Mouse (Mus musculus) thymus, postnatal 36 days (tissue): ENCODE measurements around the gene Epb41l3.
A peak's percentile ranks its signal among the peaks of the same experiment; 100 is the strongest.
"Not testable (repeated sequence)": the region's sequence is repeated elsewhere in the genome, so short reads cannot be mapped to it uniquely, and the experiment has no call there.

Experiments used
- DNase-seq, 2 experiments: peaks; one replicate each; pipeline ENCODE4 v3.0.0; 2022; ENCODE audit warnings: mixed read lengths in 2 of 2

Gene Epb41l3

GRCm38 (mm10) chr17:69109216-69109615, 33.7 kb downstream of the Epb41l3 start:
- no peak for DNase-seq

DNA sequence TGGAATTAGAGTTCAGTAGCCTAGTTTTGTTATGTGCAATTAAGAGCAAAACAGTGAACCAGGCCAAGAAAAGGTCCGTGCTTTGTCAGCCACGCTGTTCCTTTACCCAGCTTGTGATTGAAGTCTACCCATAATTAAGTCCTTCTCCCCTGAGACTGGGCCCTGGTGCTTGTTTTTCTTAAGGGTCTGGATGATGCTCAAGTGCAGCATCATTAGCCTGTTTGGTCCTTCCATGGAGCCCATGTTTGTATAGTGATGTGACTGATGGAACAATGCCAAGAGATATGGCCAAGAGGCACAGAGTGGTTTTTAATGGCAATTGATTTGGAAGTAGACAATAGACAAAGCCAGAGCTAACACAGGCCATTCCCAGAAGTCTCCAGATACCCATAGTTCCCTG, 36.7 kb downstream of the Epb41l3 start:
- no peak for DNase-seq

DNA sequence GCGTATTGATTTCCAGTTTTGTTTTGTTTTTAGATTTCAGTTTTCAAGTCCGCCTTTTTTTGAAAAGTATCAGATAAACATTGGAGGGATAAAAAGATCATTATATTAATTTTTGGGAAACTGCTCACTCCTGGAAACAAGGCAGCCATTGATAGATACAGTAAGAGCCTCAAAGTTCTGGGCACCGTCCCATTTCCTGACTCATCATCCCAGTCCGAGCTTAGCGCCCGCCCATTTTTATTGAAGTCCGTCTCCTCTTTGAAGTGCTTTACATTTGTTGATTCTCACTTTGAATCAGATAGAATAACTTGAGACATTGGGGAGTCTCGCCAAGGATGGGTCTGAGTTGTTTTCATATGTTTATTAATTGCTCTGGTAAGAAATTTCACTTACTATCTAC, 43.7 kb downstream of the Epb41l3 start:
- no peak for DNase-seq

DNA sequence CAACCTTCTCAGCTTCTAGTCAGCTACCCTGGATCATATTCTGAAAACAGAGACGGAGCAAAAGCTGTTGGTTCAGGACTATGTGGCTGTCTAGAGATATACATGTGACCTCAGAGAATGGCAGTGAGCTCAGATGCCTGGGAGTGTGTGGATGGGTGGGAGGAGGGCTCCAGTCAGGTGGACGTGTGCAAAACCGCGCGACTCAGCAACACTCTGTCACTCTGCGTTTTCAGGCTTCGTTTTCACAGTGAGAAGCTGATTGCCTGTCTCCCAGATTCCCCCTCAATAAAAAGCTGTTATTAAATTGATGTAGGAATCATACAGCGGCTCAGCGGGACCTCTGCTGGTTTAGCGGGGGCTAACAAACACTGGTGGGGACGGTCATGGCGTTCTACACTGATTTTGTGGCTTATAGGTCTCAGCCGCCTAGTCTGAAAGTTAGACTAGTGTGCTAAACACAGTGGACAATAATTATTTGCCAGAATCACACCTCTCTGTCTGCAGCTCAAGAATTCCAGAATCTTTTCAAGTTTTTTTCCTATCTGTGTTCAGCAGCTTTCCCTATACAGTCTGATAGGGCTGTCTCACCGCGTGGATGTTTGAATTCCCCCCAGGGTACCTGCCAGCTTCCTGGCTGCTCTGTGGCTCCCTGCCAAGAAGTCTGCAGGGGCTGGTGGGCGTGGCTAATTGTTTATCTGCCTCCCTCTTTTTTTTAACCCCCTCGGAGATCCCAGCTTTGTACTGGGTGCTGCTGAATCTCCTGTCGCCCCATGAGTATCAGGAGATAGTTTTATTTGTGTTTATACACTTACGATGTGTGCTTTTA, 45.3 kb downstream of the Epb41l3 start:
- DNase-seq = no peak

DNA sequence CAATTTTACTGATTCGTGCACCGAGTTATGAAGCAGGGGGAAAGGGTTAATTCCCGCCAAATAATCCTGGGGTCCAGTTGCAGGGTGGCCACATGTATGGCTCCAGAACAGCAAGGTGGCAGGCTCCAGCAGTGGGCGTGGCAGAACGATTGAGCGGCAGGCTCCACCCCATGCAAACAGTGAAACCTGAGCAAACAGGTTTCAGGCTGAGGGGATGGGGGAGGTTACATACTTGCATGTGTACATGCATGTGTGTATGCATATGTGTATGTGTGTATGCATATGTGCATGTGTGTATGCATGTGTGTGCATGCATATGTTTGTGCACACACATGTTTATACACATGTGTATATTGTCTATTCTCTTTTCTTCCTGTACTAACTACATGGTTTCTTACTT, 46.9 kb downstream of the Epb41l3 start:
- DNase-seq = not testable (repeated sequence)

DNA sequence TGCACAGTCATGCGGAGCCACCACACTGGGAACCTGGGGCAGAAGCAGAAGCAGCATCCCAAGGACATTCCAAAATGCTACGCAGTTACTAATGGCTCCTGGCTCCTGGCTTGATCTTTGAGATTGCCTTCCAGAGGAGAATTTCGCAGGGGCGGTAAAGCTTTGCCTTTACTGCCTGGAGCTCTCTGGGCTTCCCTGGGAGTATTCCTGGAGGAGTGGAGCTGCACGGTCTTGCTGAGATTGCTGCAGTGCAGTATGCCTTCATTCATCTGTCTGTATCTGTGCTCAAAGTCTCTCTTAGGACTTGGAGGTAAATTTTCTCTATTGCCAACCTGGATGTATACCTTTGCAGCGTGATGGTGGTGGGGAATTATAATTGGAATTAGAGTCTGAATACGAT, 52.0 kb downstream of the Epb41l3 start:
- DNase-seq = no peak

DNA sequence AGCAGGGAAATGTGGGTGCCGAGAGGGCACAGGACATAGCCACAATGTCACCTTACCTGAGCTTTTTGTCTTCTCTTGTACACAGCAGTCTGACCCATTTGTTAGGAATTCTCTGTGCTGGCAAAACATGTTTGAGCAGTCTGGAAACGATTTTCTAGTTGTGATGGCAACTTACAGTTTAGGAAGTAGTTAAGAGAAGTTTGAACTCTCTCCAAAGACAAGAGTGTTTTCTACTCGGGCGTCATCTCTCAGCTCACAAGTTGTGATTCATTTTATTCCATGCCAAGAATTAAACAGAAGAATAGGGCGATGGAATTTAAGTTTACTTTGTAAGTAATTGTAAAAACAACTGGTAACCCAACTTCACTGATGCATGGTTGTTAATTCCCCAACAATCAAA, 52.5 kb downstream of the Epb41l3 start:
- DNase-seq = no peak

GRCm38 (mm10) chr17:69129434-69129833, 54.0 kb downstream of the Epb41l3 start:
- DNase-seq = no peak

- DNase-seq = no peak
Measured at GRCm38 (mm10) chr17:69143017-69143416, 67.5 kb downstream of the Epb41l3 start.

DNA sequence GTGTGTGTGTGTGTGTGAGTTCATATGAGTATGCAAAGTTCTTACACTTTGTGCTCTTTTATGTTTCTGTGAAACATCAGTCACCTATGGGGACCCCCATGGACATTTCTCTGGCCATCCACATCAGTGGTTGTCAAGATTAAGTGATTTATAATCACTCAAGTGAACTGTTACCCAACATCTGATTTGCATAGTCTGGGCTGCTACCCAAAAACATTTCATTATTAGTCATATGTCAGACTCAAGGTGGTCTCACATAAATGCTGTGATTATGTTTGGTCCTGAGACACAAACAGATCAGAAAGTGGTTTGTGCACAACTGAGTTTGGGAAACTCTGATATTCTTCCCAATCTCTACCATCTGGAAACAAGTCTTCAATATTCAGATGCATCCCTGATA, 75.3 kb downstream of the Epb41l3 start:
- no peak for DNase-seq

- no peak for DNase-seq
Measured at GRCm38 (mm10) chr17:69151281-69151680, 75.8 kb downstream of the Epb41l3 start.

DNA sequence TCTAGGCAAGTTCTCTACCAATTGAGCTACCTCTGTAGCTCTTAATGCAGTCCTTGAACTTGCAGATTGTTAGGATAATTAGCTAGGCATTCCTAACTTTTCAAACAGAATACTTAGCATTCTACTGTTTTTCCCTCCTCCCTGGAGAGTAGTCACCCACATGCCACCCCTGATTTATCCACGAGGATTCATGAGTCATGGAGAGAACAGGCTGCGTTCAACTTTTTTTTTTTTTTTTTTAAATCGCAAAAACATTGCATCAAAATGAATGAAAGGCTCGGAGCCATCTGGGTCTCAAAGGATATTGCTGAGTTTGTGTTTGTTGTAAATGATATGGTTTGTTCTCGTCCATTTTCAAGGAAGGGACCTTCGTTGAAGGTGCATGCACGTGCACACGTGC, 79.6 kb downstream of the Epb41l3 start:
- DNase-seq = no peak

DNA sequence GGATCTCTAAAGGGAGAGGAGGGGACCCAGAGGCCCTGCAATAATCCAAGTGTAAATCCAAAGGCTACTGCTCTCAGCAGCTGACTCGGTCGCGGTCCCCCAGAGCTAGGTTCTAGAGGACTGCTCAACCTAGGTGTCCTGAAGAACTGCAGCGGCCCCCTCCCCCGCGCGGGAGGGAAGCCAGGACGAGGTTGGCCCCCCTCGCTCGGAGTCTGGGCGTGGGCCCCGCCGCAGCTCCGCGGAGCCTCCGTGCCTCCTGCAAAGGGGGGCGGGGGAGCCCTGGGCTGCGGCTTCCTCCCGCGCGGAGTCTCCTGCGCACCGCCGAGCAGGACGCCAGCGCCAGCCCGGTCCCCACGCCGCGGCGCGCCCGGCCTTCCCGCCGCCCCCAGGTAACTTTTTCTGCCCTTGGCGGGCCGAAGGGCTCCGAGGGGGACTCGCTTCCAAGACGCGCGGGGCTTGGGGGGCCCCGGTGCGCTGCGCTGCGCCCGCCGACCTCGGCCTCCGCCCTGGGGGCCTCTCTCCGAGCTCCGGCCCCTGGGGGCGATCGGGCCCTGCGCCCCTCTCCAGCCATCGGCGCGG, 81.1 kb downstream of the Epb41l3 start:
- peak in 1 of 2 experiments; percentile 6 for DNase-seq

GRCm38 (mm10) chr17:69157101-69157808, 81.8 kb downstream of the Epb41l3 start:
- DNase-seq = peak in 1 of 2 experiments; percentile 4

- no peak for DNase-seq
Measured at GRCm38 (mm10) chr17:69157809-69158185, 82.3 kb downstream of the Epb41l3 start.

GRCm38 (mm10) chr17:69158690-69159089, 83.2 kb downstream of the Epb41l3 start:
- no peak for DNase-seq

DNA sequence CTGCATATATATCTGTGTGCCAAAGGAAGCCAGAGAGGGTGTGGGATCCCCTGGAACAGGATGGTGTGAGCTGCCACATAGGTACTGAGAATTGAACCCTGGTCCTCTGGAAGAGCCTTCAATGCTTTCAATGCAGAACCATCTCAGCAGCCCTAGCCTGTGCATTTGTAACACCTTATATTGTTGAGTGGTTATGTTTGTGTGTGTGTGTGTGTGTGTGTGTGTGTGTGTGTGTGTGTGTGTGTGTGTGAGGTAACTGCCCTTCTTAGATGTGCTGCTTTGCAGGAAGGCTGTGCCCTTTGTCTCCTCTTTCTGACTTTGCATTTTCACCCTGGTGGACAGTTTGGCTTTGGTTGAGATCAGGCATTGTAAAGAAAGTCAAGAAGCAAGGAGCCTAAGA, 87.2 kb downstream of the Epb41l3 start:
- no peak for DNase-seq

- DNase-seq = no peak
Measured at GRCm38 (mm10) chr17:69176949-69177501, 101.5 kb downstream of the Epb41l3 start.

- DNase-seq = no peak
Measured at GRCm38 (mm10) chr17:69177954-69178353, 102.5 kb downstream of the Epb41l3 start.

DNA sequence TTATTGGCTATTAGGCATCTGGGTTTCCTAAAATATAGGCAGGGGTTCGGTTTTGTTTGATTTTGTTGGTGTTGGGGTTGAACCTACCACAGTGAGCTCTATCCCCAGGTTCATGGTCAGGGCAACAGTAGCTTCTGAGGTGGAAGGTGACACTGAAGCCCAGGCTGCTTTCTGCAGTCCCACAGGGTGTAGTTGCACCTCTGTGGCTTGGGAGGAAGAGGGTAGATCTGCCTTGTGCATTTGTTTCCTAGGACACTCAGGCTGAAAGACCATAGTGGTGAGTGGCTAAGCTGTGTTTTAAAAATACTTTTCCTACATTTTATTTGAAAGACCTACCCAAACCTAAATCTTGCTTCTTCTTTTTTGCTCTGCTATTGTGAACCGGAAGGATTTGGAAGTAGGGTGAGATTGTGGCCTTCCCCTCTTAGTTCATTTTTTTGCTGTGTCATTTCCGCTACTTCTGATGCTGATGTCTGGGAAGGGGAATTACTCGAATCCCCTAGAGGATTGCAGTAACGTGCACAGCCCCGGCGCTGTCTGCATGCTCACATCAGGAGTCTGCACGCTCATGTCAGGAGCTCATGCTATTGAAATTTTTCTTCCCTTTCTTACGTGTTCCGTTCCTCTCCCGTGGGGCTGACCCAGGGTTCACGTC, 105.5 kb downstream of the Epb41l3 start:
- DNase-seq = no peak

- no peak for DNase-seq
Measured at GRCm38 (mm10) chr17:69181560-69182316, 106.3 kb downstream of the Epb41l3 start.

DNA sequence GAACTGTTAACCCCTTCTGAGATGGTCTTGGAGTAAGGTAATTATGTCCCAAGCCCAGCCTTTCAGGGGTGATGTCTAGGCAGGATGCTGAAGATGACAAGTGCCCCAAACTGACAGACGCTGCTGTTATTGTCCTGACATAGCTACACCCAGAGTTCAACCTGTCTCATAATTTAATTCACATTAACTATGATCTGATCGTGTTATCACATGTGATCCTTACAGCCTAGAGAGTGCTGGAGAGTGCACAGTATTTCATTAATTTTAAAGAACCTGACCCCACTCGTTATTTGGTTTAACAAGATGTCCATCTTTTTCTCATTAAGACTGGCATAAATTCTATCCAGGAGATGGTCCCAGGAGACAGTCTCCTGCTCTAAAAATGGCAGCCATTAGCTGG, 112.3 kb downstream of the Epb41l3 start:
- no peak for DNase-seq
